Mouse (Mus musculus): ENCODE data around the gene Cntn5.

The Cntn5 gene

GRCm38 (mm10) chr9:9707766-9708165, 1196.8 kb downstream of the Cntn5 start:
- DNase-seq (ENCODE audit: low read depth, low spot score): no peak

GRCm38 (mm10) chr9:9705180-9705579, 1199.4 kb downstream of the Cntn5 start:
- no peak for DNase-seq (ENCODE audit: low read depth, low spot score)

GRCm38 (mm10) chr9:9696636-9697035, 1207.9 kb downstream of the Cntn5 start:
- no peak for DNase-seq (ENCODE audit: low read depth, low spot score)

GRCm38 (mm10) chr9:9682348-9682884, 1222.2 kb downstream of the Cntn5 start:
- no peak for DNase-seq (ENCODE audit: low read depth, low spot score)

GRCm38 (mm10) chr9:9676078-9676477, 1228.5 kb downstream of the Cntn5 start:
- DNase-seq (ENCODE audit: low read depth, low spot score): no peak

- no peak for DNase-seq (ENCODE audit: low read depth, low spot score)
These were observed 1230.0 kb downstream of the Cntn5 start for GRCm38 (mm10) chr9:9674531-9674930.

- no peak for DNase-seq (ENCODE audit: low read depth, low spot score)
These were observed 1231.1 kb downstream of the Cntn5 start for GRCm38 (mm10) chr9:9673277-9674049.

GRCm38 (mm10) chr9:9653463-9653862, 1251.1 kb downstream of the Cntn5 start:
- no peak for DNase-seq (ENCODE audit: low read depth, low spot score)

GRCm38 (mm10) chr9:9647361-9647760, 1257.2 kb downstream of the Cntn5 start:
- no peak for DNase-seq (ENCODE audit: low read depth, low spot score)

- DNase-seq (ENCODE audit: low read depth, low spot score): no peak
These were observed 1258.3 kb downstream of the Cntn5 start for GRCm38 (mm10) chr9:9646276-9646675.

Measured in retina, adult 2 months (tissue).